Mouse (Mus musculus) embryonic facial prominence, embryonic 13.5 days (tissue): ENCODE measurements around the gene H6pd. TPM values are rescaled to one million over a fixed set of nuclear protein-coding genes. Genes with fewer than 3 reads are reported as not detected.

Experiments
- ATAC-seq: fragments of 200-750 bp; cut with Nextera tagmentation; 2 replicates; pipeline ENCODE4 v1.8.0; 2017; ENCODE audit warnings: low read depth; ENCODE audit not compliant: insufficient number of reproducible peaks, insufficient read depth, low FRiP score, low TSS enrichment
- H3K27ac ChIP-seq: fragments of 300-500 bp; sonication (generic); 2 replicates; pipeline ENCODE4 v1.5.1; 2015; ENCODE audit warnings: moderate library complexity, mild to moderate bottlenecking, inconsistent platforms
- H3K27me3 ChIP-seq: fragments of 300-500 bp; sonication (generic); 2 replicates; pipeline ENCODE4 v1.6.1; 2015; ENCODE audit warnings: mild to moderate bottlenecking, inconsistent platforms
- H3K36me3 ChIP-seq: fragments of 300-500 bp; sonication (generic); 2 replicates; pipeline ENCODE4 v1.6.1; 2015; ENCODE audit warnings: mild to moderate bottlenecking, inconsistent platforms
- H3K4me1 ChIP-seq: fragments of 300-500 bp; sonication (generic); 2 replicates; pipeline ENCODE4 v1.6.1; 2015; ENCODE audit warnings: inconsistent platforms
- H3K4me2 ChIP-seq: fragments of 300-500 bp; sonication (generic); 2 replicates; pipeline ENCODE4 v1.6.1; 2015; ENCODE audit warnings: moderate library complexity, mild to moderate bottlenecking, inconsistent platforms
- H3K4me3 ChIP-seq: fragments of 300-500 bp; sonication (generic); 2 replicates; pipeline ENCODE4 v1.5.1; 2015; ENCODE audit warnings: mild to moderate bottlenecking, inconsistent platforms
- H3K9ac ChIP-seq: fragments of 300-500 bp; sonication (generic); 2 replicates; pipeline ENCODE4 v1.6.1; 2015; ENCODE audit warnings: mild to moderate bottlenecking, inconsistent platforms
- H3K9me3 ChIP-seq: fragments of 300-500 bp; sonication (generic); 2 replicates; pipeline ENCODE4 v1.6.1; 2016; ENCODE audit warnings: inconsistent platforms
- WGBS: fragments of 180-500 bp; shearing (Covaris S2); methylation state at CpG from one replicate; pipeline ENCODE4 v1.1.7; 2015; ENCODE audit warnings: mixed read lengths; 5-methylcytosine and 5-hydroxymethylcytosine counted together
- polyA plus RNA-seq: library from polyadenylated mRNA; unstranded; fragments of >200 nt; fragmentation: Nextera tagmentation; extraction: Ambion mirVana; gene quantifications from 2 replicates; pipeline ENCODE4 v1.2.1, GENCODE M21; 2015

The H6pd gene
- polyA plus RNA-seq, 1 experiment from 2014 or later: 7.0 TPM

GRCm38 (mm10) chr4:149935470-149935869, 73.4 kb downstream of the H6pd start:
- 78% methylated on average over 6 of the region's 6 CpGs for WGBS
- H3K4me1 ChIP-seq: peaks cover 45% of the 10 kb centered on the region

GRCm38 (mm10) chr4:149933519-149934245, 75.1 kb downstream of the H6pd start:
- Histone ChIP-seq H3K4me2 (no peak overlapping the region), H3K27me3 (no peaks in the 10 kb centered on the region; the same call in 1 of the 2 replicates), H3K27ac (no peak overlapping the region), H3K9me3 (no peaks in the 10 kb centered on the region), H3K9ac (no peak overlapping the region), H3K4me1 (peaks cover 33% of the 10 kb centered on the region), H3K4me3 (no peak overlapping the region), H3K36me3 (no peaks in the 10 kb centered on the region)
- ATAC-seq: no peak
- 87% methylated on average over 16 of the region's 16 CpGs for WGBS

More at GRCm38 (mm10) chr4:149935470-149935869, 73.4 kb downstream of the H6pd start:
- H3K4me3 ChIP-seq: no peak overlapping the region
- no peak for ATAC-seq
- no peaks in the 10 kb centered on the region; the same call in 1 of the 2 replicates for H3K27me3 ChIP-seq
- no peak overlapping the region for H3K9ac ChIP-seq
- no peaks in the 10 kb centered on the region for H3K9me3 ChIP-seq
- H3K4me2 ChIP-seq: no peak overlapping the region
- no peak overlapping the region for H3K27ac ChIP-seq
- no peaks in the 10 kb centered on the region for H3K36me3 ChIP-seq

- Histone ChIP-seq H3K9ac (no peak overlapping the region), H3K36me3 (no peaks in the 10 kb centered on the region), H3K27me3 (no peaks in the 10 kb centered on the region; the same call in 1 of the 2 replicates), H3K4me3 (no peak overlapping the region), H3K9me3 (no peaks in the 10 kb centered on the region), H3K4me1 (peaks cover 27% of the 10 kb centered on the region), H3K4me2 (no peak overlapping the region), H3K27ac (no peak overlapping the region)
- WGBS: 83% methylated on average over 7 of the region's 7 CpGs
- no peak for ATAC-seq
Measured at GRCm38 (mm10) chr4:149933025-149933424, 75.8 kb downstream of the H6pd start.

- Histone ChIP-seq H3K36me3 (0 out of 2 replicates have a peak, but pooled peaks cover 3% of the 10 kb centered on the region), H3K27ac (no peak overlapping the region), H3K9ac (no peak overlapping the region), H3K9me3 (no peaks in the 10 kb centered on the region), H3K4me3 (no peak overlapping the region), H3K27me3 (no peaks in the 10 kb centered on the region), H3K4me2 (no peak overlapping the region), H3K4me1 (peaks cover 23% of the 10 kb centered on the region; the same call in 1 of the 2 replicates)
- WGBS: 88% methylated on average over 9 of the region's 9 CpGs
- no peak for ATAC-seq
Measured at GRCm38 (mm10) chr4:149932108-149932815, 76.6 kb downstream of the H6pd start.

GRCm38 (mm10) chr4:149930755-149931154, 78.1 kb downstream of the H6pd start:
- no peak for ATAC-seq
- Histone ChIP-seq H3K27me3 (no peaks in the 10 kb centered on the region), H3K4me1 (peaks cover 19% of the 10 kb centered on the region; the same call in 1 of the 2 replicates), H3K4me2 (no peak overlapping the region), H3K9ac (no peak overlapping the region), H3K27ac (no peak overlapping the region), H3K36me3 (peaks cover 3% of the 10 kb centered on the region; the same call in 1 of the 2 replicates), H3K9me3 (peaks cover 1% of the 10 kb centered on the region; the same call in 1 of the 2 replicates), H3K4me3 (no peak overlapping the region)
- WGBS: 59% methylated on average over 3 of the region's 3 CpGs

Other genes starting within 250 kb of the H6pd start
- gene Slc25a33, start 234.7 kb downstream of the H6pd start, polyA plus RNA-seq: 12.3 and 13.2 TPM in 2 replicates
- 12.2 and 13.5 TPM in 2 replicates for gene Spsb1, start 54.0 kb downstream of the H6pd start, polyA plus RNA-seq
- 1.3 and 1.5 TPM in 2 replicates for gene Gpr157, start 78.3 kb upstream of the H6pd start, polyA plus RNA-seq
- 0.76 and 1.1 TPM in 2 replicates for gene Slc2a5, start 110.3 kb upstream of the H6pd start, polyA plus RNA-seq
- not detected in 2 replicates for gene Slc2a7, start 139.9 kb upstream of the H6pd start, polyA plus RNA-seq
- 0.23 TPM in 1 of 2 replicates, not detected in the other for gene Car6, start 192.3 kb upstream of the H6pd start, polyA plus RNA-seq
- gene Eno1, start 227.7 kb upstream of the H6pd start, polyA plus RNA-seq: 1,290 and 1,439 TPM in 2 replicates